In genomic region chr11:43548657-43549435, GRCm38 (mm10) we compare ENCODE assay signal across 7 mouse cellular contexts. TPM values are rescaled to one million over a fixed set of nuclear protein-coding genes. Genes with fewer than 3 reads are reported as not detected.
DNase-seq lines count a peak whose midpoint lies in the region; ATAC-seq and TF ChIP-seq lines count a peak whose summit lies in the region.

No protein-coding gene starts in this region.

- no peaks in the 10 kb centered on the region for H3K27me3 ChIP-seq in lung, embryonic 15.5 days
- H3K27me3 ChIP-seq in hindbrain, embryonic 13.5 days = no peaks in the 10 kb centered on the region
- H3K27me3 ChIP-seq in liver, embryonic 16.5 days (ENCODE audit: control insufficient read depth, insufficient read depth, low read depth, low read length) = no peaks in the 10 kb centered on the region
- no peaks in the 10 kb centered on the region for H3K27me3 ChIP-seq in stomach, postnatal 0 days (ENCODE audit: control insufficient read depth, insufficient read depth, low read length)

- peak overlapping the region; percentile 92 for H3K27ac ChIP-seq in lung, embryonic 15.5 days
- peak overlapping the region; percentile 75 for H3K27ac ChIP-seq in hindbrain, embryonic 13.5 days
- peak overlapping the region; percentile 61 for H3K27ac ChIP-seq in liver, embryonic 16.5 days (ENCODE audit: low read length)
- H3K27ac ChIP-seq in stomach, postnatal 0 days (replicated peaks) = peak overlapping the region; percentile 70

- TF ChIP-seq CTCF in stomach, postnatal 0 days (IDR thresholded peaks at IDR 0.05; ENCODE audit: low read depth) = no peak

- no peak overlapping the region for H3K4me3 ChIP-seq in lung, embryonic 15.5 days
- H3K4me3 ChIP-seq in hindbrain, embryonic 13.5 days = no peak overlapping the region
- H3K4me3 ChIP-seq in liver, embryonic 16.5 days (ENCODE audit: low read depth, low read length) = no peak overlapping the region
- H3K4me3 ChIP-seq in stomach, postnatal 0 days (ENCODE audit: low read depth, low read length) = no peak overlapping the region

- peaks cover 3% of the 10 kb centered on the region; the same call in 1 of the 2 replicates for H3K36me3 ChIP-seq in lung, embryonic 15.5 days
- H3K36me3 ChIP-seq in hindbrain, embryonic 13.5 days = no peaks in the 10 kb centered on the region
- no peaks in the 10 kb centered on the region for H3K36me3 ChIP-seq in liver, embryonic 16.5 days (ENCODE audit: control insufficient read depth, insufficient read depth)
- H3K36me3 ChIP-seq in stomach, postnatal 0 days (ENCODE audit: control insufficient read depth, insufficient read depth, low read length) = no peaks in the 10 kb centered on the region

- H3K4me1 ChIP-seq in lung, embryonic 15.5 days = peaks cover 57% of the 10 kb centered on the region
- H3K4me1 ChIP-seq in hindbrain, embryonic 13.5 days (replicated peaks) = peaks cover 39% of the 10 kb centered on the region
- H3K4me1 ChIP-seq in liver, embryonic 16.5 days (ENCODE audit: control insufficient read depth, low read depth, low read length) = peaks cover 13% of the 10 kb centered on the region
- peaks cover 5% of the 10 kb centered on the region for H3K4me1 ChIP-seq in stomach, postnatal 0 days (replicated peaks; ENCODE audit: control insufficient read depth, insufficient read depth)

- H3K4me2 ChIP-seq in lung, embryonic 15.5 days = peak overlapping the region; percentile 3; the same call in 1 of the 2 replicates
- H3K4me2 ChIP-seq in hindbrain, embryonic 13.5 days = no peak overlapping the region
- no peak overlapping the region for H3K4me2 ChIP-seq in liver, embryonic 16.5 days (ENCODE audit: low read depth, low read length)
- H3K4me2 ChIP-seq in stomach, postnatal 0 days (replicated peaks; ENCODE audit: low read depth) = no peak overlapping the region

- DNase-seq in lung, postnatal 14 days = no peak
- peak; percentile 44 for DNase-seq in stomach, postnatal 0 days (ENCODE audit: low spot score)
- no peak for DNase-seq in right cerebral cortex, postnatal 36 days (ENCODE audit: low spot score in 2 of 2)

- H3K9me3 ChIP-seq in lung, embryonic 15.5 days = no peaks in the 10 kb centered on the region
- H3K9me3 ChIP-seq in hindbrain, embryonic 13.5 days = no peaks in the 10 kb centered on the region
- no peaks in the 10 kb centered on the region for H3K9me3 ChIP-seq in liver, embryonic 16.5 days (replicated peaks; ENCODE audit: control insufficient read depth, low read length)
- no peaks in the 10 kb centered on the region for H3K9me3 ChIP-seq in stomach, postnatal 0 days (ENCODE audit: control insufficient read depth, low read length)

- peak; percentile 44; the same call in 1 of the 2 replicates for ATAC-seq in lung, embryonic 15.5 days (ENCODE audit: borderline replicate concordance, extremely low read depth, low FRiP score, low TSS enrichment)
- 0 out of 2 replicates have a peak, but pooled peaks have one; percentile 9 for ATAC-seq in hindbrain, embryonic 13.5 days (ENCODE audit: low FRiP score)
- ATAC-seq in liver, embryonic 16.5 days (ENCODE audit: low read depth) = peak; percentile 50; the same call in 1 of the 2 replicates
- ATAC-seq in stomach, postnatal 0 days (ENCODE audit: low FRiP score, low TSS enrichment) = peak; percentile 66
- no peak for ATAC-seq in inflammation-experienced regulatory T-cells, adult 6 months

- TF ChIP-seq EP300 in stomach, postnatal 0 days (optimal IDR thresholded peaks at IDR 0.05) = no peak

- WGBS in lung, embryonic 15.5 days = 20% methylated on average over 12 of the region's 12 CpGs
- 79% methylated on average over 12 of the region's 12 CpGs for WGBS in hindbrain, embryonic 13.5 days
- 50% methylated on average over 12 of the region's 12 CpGs for WGBS in liver, embryonic 16.5 days (ENCODE audit: insufficient replicate concordance)
- WGBS in stomach, postnatal 0 days = 35% methylated on average over 12 of the region's 12 CpGs

- no peak overlapping the region for H3K9ac ChIP-seq in lung, embryonic 15.5 days
- peak overlapping the region; percentile 60; the same call in 1 of the 2 replicates for H3K9ac ChIP-seq in hindbrain, embryonic 13.5 days
- H3K9ac ChIP-seq in liver, embryonic 16.5 days (ENCODE audit: low read depth, low read length) = no peak overlapping the region
- H3K9ac ChIP-seq in stomach, postnatal 0 days (ENCODE audit: low read length) = no peak overlapping the region

RNA-seq across cellular contexts. Expression of gene Ccnjl, which starts 20.3 kb away (rescaled TPM):
- polyA plus RNA-seq in lung, embryonic 15.5 days (2015; fragmentation: Nextera tagmentation; extraction: Ambion mirVana) = 22.6 and 23.3 TPM in 2 replicates
- polyA plus RNA-seq in hindbrain, embryonic 13.5 days (2015; fragmentation: Nextera tagmentation; extraction: Ambion mirVana) = 18.5 and 20.8 TPM in 2 replicates
- polyA plus RNA-seq in liver, embryonic 16.5 days (2015; fragmentation: Nextera tagmentation; extraction: Ambion mirVana) = 1.8 and 2.2 TPM in 2 replicates
- polyA plus RNA-seq in stomach, postnatal 0 days (2015; fragmentation: Nextera tagmentation; extraction: Ambion mirVana) = 5.2 and 5.5 TPM in 2 replicates
- polyA plus RNA-seq in inflammation-experienced regulatory T-cells, adult 6 months (2017; shearing (Covaris generic)) = not detected

RNA-seq across cellular contexts. Expression of gene 4933415A04Rik, which starts 38.0 kb away (rescaled TPM):
- 5.9 and 6.3 TPM in 2 replicates for polyA plus RNA-seq in lung, embryonic 15.5 days (2015; fragmentation: Nextera tagmentation; extraction: Ambion mirVana)
- 6.1 and 7.2 TPM in 2 replicates for polyA plus RNA-seq in hindbrain, embryonic 13.5 days (2015; fragmentation: Nextera tagmentation; extraction: Ambion mirVana)
- polyA plus RNA-seq in liver, embryonic 16.5 days (2015; fragmentation: Nextera tagmentation; extraction: Ambion mirVana) = 0.43 and 0.71 TPM in 2 replicates
- 2.4 TPM in 2 replicates for polyA plus RNA-seq in stomach, postnatal 0 days (2015; fragmentation: Nextera tagmentation; extraction: Ambion mirVana)
- under 1 TPM in 1 of 3 experiments, not detected in 2; 0.16 TPM for polyA plus RNA-seq in inflammation-experienced regulatory T-cells, adult 6 months (2017; shearing (Covaris generic))

RNA-seq across cellular contexts. Expression of gene Fabp6, which starts 52.5 kb away (rescaled TPM):
- polyA plus RNA-seq in lung, embryonic 15.5 days (2015; fragmentation: Nextera tagmentation; extraction: Ambion mirVana) = not detected in 2 replicates
- polyA plus RNA-seq in hindbrain, embryonic 13.5 days (2015; fragmentation: Nextera tagmentation; extraction: Ambion mirVana) = not detected in 2 replicates
- not detected in 2 replicates for polyA plus RNA-seq in liver, embryonic 16.5 days (2015; fragmentation: Nextera tagmentation; extraction: Ambion mirVana)
- 5.9 and 7.6 TPM in 2 replicates for polyA plus RNA-seq in stomach, postnatal 0 days (2015; fragmentation: Nextera tagmentation; extraction: Ambion mirVana)
- not detected for polyA plus RNA-seq in inflammation-experienced regulatory T-cells, adult 6 months (2017; shearing (Covaris generic))
